Mouse (Mus musculus) hindbrain, postnatal 0 days (tissue): Measurements from ENCODE around the gene Syt1. TPM values are rescaled to one million over a fixed set of nuclear protein-coding genes. Genes with fewer than 3 reads are reported as not detected.

ENCODE experiments used
- ATAC-seq: fragments of 200-750 bp; cut with Nextera tagmentation; 2 replicates; pipeline ENCODE4 v1.8.0; 2017; ENCODE audit warnings: mild to moderate bottlenecking, moderate TSS enrichment, moderate library complexity
- DNase-seq: peaks from one replicate; pipeline ENCODE4 v3.0.0-alpha.2; 2015; ENCODE audit warnings: low spot score
- H3K27ac ChIP-seq: fragments of 300-500 bp; sonication (generic); 2 replicates; pipeline ENCODE4 v1.5.1; 2014; ENCODE audit warnings: mild to moderate bottlenecking
- H3K27me3 ChIP-seq: fragments of 300-500 bp; sonication (generic); 2 replicates; pipeline ENCODE4 v1.6.1; 2014; ENCODE audit warnings: low read length, mixed read lengths; ENCODE audit not compliant: insufficient read depth
- H3K36me3 ChIP-seq: fragments of 300-500 bp; sonication (generic); 2 replicates; pipeline ENCODE4 v1.6.1; 2014; ENCODE audit warnings: low read length, mixed read lengths; ENCODE audit not compliant: insufficient read depth
- H3K4me1 ChIP-seq: fragments of 300-500 bp; sonication (generic); 2 replicates; pipeline ENCODE4 v1.6.1; 2014; ENCODE audit warnings: antibody characterized with exemption, low read length, mixed read lengths; ENCODE audit not compliant: insufficient read depth
- H3K4me2 ChIP-seq: fragments of 300-500 bp; sonication (generic); 2 replicates; pipeline ENCODE4 v1.6.1; 2014; ENCODE audit warnings: low read depth, mild to moderate bottlenecking, low read length, moderate library complexity, mixed read lengths
- H3K4me3 ChIP-seq: fragments of 300-500 bp; sonication (generic); 2 replicates; pipeline ENCODE4 v1.5.1; 2014; ENCODE audit warnings: low read length
- H3K9ac ChIP-seq: fragments of 300-500 bp; sonication (generic); replicated peaks from 2 replicates; pipeline ENCODE4 v1.6.1; 2014; ENCODE audit warnings: mild to moderate bottlenecking, low read length, moderate library complexity, mixed read lengths
- H3K9me3 ChIP-seq: fragments of 300-500 bp; sonication (generic); 2 replicates; pipeline ENCODE4 v1.6.1; 2016; ENCODE audit warnings: low read length, mixed read lengths
- CTCF ChIP-seq: IDR thresholded peaks from 2 replicates; pipeline ENCODE4 v1.5.1; 2016; ENCODE audit warnings: antibody characterized with exemption, control low read depth, low read depth
- WGBS: fragments of 180-500 bp; shearing (Covaris S2); extraction: QIAGEN DNeasy Blood & Tissue Kit; methylation state at CpG from one replicate; pipeline ENCODE4 v1.1.7; 2014; 5-methylcytosine and 5-hydroxymethylcytosine counted together
- polyA plus RNA-seq: library from polyadenylated mRNA; unstranded; fragments of >200 nt; fragmentation: Nextera tagmentation; extraction: Ambion mirVana; gene quantifications from 2 replicates; pipeline ENCODE4 v1.2.1, GENCODE M21; 2015
- total RNA-seq: library from RNA; depleted of rRNA; stranded (reverse); fragments of >200 nt; gene quantifications from 2 replicates; pipeline ENCODE4 v1.2.3, GENCODE M21; 2014

Syt1 gene
- total and polyA plus RNA-seq, 2 experiments from 2014 or later, result 96.1 to 147 TPM

DNA sequence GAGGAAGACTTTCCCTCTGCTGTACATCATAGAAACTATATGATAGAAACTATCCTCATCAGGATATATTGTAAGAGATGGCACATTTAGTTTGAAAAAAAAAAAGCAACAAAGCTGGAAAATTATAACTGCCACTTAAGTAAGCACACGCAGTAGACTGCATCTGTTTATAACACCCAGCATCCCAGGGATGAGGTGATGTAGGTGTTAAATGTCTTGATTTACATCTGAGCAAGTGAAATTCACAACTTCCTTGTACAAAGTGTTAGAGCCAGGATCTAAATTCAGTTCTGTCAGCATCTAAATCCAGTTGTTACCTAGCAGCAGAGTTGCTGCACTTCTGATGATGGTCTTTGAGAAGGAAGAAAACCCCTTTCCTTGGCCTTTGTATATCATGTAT is 173.3 kb downstream of the Syt1 start:
- Histone ChIP-seq H3K36me3 (no peaks in the 10 kb centered on the region), H3K4me2 (no peak overlapping the region), H3K27me3 (no peaks in the 10 kb centered on the region), H3K4me3 (no peak overlapping the region), H3K9me3 (no peaks in the 10 kb centered on the region), H3K27ac (no peak overlapping the region), H3K9ac (no peak overlapping the region), H3K4me1 (no peaks in the 10 kb centered on the region)
- no peak for TF ChIP-seq CTCF
- 93% methylated on average over 1 of the region's 1 CpGs for WGBS
- ATAC-seq (no peak), DNase-seq (no peak)

DNA sequence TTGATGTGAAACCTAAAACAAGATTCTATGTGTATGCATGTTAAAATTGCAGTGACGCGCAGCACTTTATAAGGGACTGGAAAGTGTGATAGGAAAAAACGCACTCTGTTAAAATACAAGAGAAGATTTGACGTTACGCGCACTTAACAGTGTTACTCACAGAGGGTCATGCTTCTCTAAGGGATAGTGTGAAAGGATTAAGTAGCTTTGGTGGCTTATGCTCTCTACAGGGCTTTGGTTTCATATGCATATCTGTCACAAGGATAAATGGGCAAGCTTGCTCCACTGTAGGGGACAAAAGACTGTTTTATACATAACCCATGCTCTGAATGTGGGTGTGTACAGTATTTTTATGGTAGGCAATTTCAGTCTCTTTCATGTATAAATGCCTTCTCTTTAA is 178.5 kb downstream of the Syt1 start:
- H3K36me3 ChIP-seq, result no peaks in the 10 kb centered on the region
- no peak overlapping the region for H3K4me3 ChIP-seq
- H3K4me1 ChIP-seq, result no peaks in the 10 kb centered on the region
- peak; percentile 10 for DNase-seq
- peak overlapping the region; percentile 61 for H3K27ac ChIP-seq
- TF ChIP-seq CTCF, result no peak
- no peaks in the 10 kb centered on the region for H3K9me3 ChIP-seq
- no peak overlapping the region for H3K9ac ChIP-seq
- no peaks in the 10 kb centered on the region for H3K27me3 ChIP-seq
- H3K4me2 ChIP-seq, result peak overlapping the region; percentile 37
- WGBS, result 69% methylated on average over 6 of the region's 6 CpGs
- 0 out of 2 replicates have a peak, but pooled peaks have one; percentile 43 for ATAC-seq

DNA sequence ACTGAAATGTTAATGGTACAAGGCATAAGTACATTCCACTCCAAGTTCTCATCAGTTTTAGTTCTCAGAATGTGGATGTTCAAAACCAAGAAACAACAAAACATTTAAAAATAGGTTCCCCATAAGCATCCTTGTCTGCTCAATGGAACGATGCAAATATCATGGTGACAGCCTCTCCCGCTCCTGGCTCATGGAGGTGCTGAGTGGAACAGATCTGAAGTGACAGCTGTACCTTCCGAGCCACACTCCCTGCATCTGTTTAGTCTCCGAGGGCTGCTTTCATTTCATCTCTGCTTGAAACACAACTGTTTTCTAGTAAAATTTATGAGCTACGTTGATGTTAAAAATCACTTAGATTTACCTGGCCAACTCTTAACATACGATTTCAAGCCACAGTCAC is 179.0 kb downstream of the Syt1 start:
- peak; percentile 76; the same call in 1 of the 2 replicates for ATAC-seq
- Histone ChIP-seq H3K9ac (no peak overlapping the region), H3K9me3 (no peaks in the 10 kb centered on the region), H3K4me3 (no peak overlapping the region), H3K27me3 (no peaks in the 10 kb centered on the region), H3K36me3 (no peaks in the 10 kb centered on the region), H3K4me1 (no peaks in the 10 kb centered on the region), H3K4me2 (peak overlapping the region; percentile 37), H3K27ac (peak overlapping the region; percentile 61; the same call in 1 of the 2 replicates)
- WGBS, result 43% methylated on average over 6 of the region's 6 CpGs
- TF ChIP-seq CTCF, result no peak
- DNase-seq, result peak; percentile 66

DNA sequence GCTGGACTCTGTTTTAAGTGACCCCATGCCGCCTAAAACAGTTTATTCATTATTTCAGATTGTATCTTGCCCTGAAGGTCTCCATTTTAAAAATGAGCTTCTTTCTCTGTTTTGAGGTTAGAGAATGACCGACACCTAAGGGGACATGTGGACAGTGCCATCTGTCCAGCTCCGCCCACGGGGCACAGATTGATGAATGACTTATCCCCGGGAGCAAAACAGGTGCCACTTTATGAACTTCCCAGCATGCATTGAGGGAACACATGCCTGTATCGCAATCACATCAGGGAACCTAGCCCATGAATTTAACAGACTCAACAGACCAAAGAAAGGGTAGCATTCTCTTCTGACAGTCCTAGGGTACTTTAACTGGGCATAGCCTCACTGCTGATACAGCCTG is 188.5 kb downstream of the Syt1 start:
- no peaks in the 10 kb centered on the region for H3K27me3 ChIP-seq
- WGBS, result 67% methylated on average over 6 of the region's 6 CpGs
- DNase-seq, result no peak
- ATAC-seq, result peak; percentile 35; the same call in 1 of the 2 replicates
- H3K4me2 ChIP-seq, result no peak overlapping the region
- no peak overlapping the region for H3K27ac ChIP-seq
- H3K9ac ChIP-seq, result no peak overlapping the region
- H3K36me3 ChIP-seq, result no peaks in the 10 kb centered on the region
- H3K4me1 ChIP-seq, result no peaks in the 10 kb centered on the region
- no peak for TF ChIP-seq CTCF
- no peaks in the 10 kb centered on the region for H3K9me3 ChIP-seq
- no peak overlapping the region for H3K4me3 ChIP-seq

DNA sequence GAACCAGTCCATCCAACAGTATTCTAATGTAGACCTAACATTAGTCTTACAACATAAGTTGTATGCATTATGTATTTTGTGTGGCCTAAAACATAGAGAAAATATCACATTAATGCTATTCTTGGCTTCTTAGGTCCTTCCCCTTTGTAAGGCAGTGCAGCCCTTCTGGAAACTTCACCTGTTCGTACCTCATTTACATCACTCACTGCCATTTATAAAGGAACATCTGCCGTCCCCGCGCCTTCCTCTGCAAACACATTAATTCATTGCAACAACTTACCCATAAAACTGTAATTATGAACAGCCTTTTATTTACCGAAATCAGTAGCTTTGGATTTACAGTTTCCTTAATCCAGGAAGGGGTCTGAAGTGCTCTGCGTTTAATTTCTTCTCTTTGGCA is 195.4 kb downstream of the Syt1 start:
- no peak overlapping the region for H3K4me3 ChIP-seq
- no peak for TF ChIP-seq CTCF
- no peaks in the 10 kb centered on the region for H3K36me3 ChIP-seq
- ATAC-seq (no peak), DNase-seq (no peak)
- no peaks in the 10 kb centered on the region for H3K9me3 ChIP-seq
- H3K4me1 ChIP-seq, result no peaks in the 10 kb centered on the region
- H3K9ac ChIP-seq, result no peak overlapping the region
- H3K27ac ChIP-seq, result no peak overlapping the region
- no peak overlapping the region for H3K4me2 ChIP-seq
- no peaks in the 10 kb centered on the region for H3K27me3 ChIP-seq
- 77% methylated on average over 6 of the region's 6 CpGs for WGBS

DNA sequence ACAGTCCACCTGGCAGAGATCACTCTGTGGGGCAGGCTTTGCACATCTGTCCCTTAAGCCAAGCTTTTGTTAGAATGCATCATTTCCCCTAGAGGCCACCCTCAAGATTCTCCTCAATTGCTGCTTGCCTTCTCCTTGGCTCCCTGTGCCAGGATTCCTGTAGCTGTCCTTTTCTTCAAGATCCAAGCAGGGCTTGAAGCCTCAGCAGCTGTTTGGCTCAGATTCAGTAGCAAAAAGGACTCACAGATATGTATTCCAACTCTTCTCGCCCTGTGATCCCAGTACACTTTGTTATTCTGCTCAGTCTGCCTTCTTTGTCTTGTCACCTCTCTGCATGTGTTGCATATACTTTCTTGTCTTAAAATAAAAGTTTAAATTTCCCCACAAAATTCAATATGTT is 206.4 kb downstream of the Syt1 start:
- Histone ChIP-seq H3K27me3 (no peaks in the 10 kb centered on the region), H3K9ac (no peak overlapping the region), H3K9me3 (no peaks in the 10 kb centered on the region), H3K4me1 (no peaks in the 10 kb centered on the region), H3K4me2 (no peak overlapping the region), H3K4me3 (no peak overlapping the region), H3K36me3 (no peaks in the 10 kb centered on the region), H3K27ac (no peak overlapping the region)
- TF ChIP-seq CTCF, result no peak
- DNase-seq (no peak), ATAC-seq (no peak)
- 44% methylated on average over 1 of the region's 1 CpGs for WGBS

DNA sequence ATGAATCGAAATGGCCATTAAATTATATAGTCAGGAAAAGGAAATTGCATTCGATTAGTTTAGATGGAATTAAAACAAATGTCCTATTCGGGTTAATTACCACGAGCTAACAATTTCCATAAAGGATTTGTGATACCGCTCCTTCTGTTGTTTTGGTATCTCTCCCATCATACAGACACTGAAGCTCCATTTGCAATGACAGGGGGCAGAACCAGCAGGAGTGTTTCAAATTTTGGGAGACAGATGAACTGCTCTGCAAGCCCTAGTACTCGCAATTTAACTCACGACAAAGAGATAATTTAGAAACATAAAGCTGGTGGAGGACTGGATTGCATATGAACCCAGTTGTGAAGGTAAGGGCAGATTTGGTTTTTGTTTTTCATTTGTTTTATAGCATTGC is 210.0 kb downstream of the Syt1 start:
- H3K9ac ChIP-seq, result no peak overlapping the region
- no peaks in the 10 kb centered on the region for H3K36me3 ChIP-seq
- no peak overlapping the region for H3K4me2 ChIP-seq
- H3K27ac ChIP-seq, result 0 out of 2 replicates have a peak overlapping the region, but pooled peaks have one; percentile 5
- no peaks in the 10 kb centered on the region for H3K4me1 ChIP-seq
- DNase-seq (no peak), ATAC-seq (no peak)
- no peak overlapping the region for H3K4me3 ChIP-seq
- 68% methylated on average over 7 of the region's 7 CpGs for WGBS
- H3K27me3 ChIP-seq, result no peaks in the 10 kb centered on the region
- TF ChIP-seq CTCF, result no peak
- H3K9me3 ChIP-seq, result no peaks in the 10 kb centered on the region
